Mouse (Mus musculus) bone marrow, adult 2 months (tissue): ENCODE measurements around the gene A830031A19Rik.

Source experiments
- CTCF ChIP-seq: fragments of 200-500 bp; IDR thresholded peaks from 2 replicates; pipeline ENCODE4 v1.5.1; 2011; ENCODE audit warnings: low read length, control low read depth; ENCODE audit not compliant: control insufficient read depth, insufficient read depth
- POLR2A ChIP-seq: fragments of 200-500 bp; IDR thresholded peaks from 2 replicates; pipeline ENCODE4 v1.6.1; 2011; ENCODE audit warnings: low read depth, mild to moderate bottlenecking, control low read depth, low read length, borderline replicate concordance; ENCODE audit not compliant: control insufficient read depth

- TF ChIP-seq POLR2A (no peak), CTCF (no peak)
Measured at GRCm38 (mm10) chr11:24018783-24019182, 56.1 kb downstream of the A830031A19Rik start.
